19 mouse cellular contexts compared by ENCODE assay signal in genomic region chr5:21810924-21811323, GRCm38 (mm10). TPM values are rescaled to one million over a fixed set of nuclear protein-coding genes. Genes with fewer than 3 reads are reported as not detected.
"Had no signal": no experiment of that assay in that cellular context is flagged by ENCODE, and none has a peak within 500 bp of the region (broad histone marks: within the 10 kb centered on the region; RNA-seq: fewer than 3 reads in every experiment).

No protein-coding gene starts in this region.

- H3K27ac ChIP-seq: liver, embryonic 14.5 days; midbrain, embryonic 10.5 days; midbrain, embryonic 12.5 days; neural tube, embryonic 13.5 days; neural tube, embryonic 15.5 days; stomach, embryonic 15.5 days had no signal

- ATAC-seq: midbrain, embryonic 16.5 days had no signal

- H3K27me3 ChIP-seq: midbrain, embryonic 12.5 days; neural tube, embryonic 13.5 days; neural tube, embryonic 15.5 days; stomach, embryonic 15.5 days had no signal

- H3K4me1 ChIP-seq: midbrain, embryonic 10.5 days; midbrain, embryonic 12.5 days; neural tube, embryonic 13.5 days; neural tube, embryonic 15.5 days; stomach, embryonic 15.5 days had no signal

- DNase-seq: lung, adult 18-20 months; lung, embryonic 14.5 days; lung, postnatal 10 days; lung, postnatal 4 days; midbrain, embryonic 14.5 days; right cerebral cortex, postnatal 14 days; thymus, adult 18-20 months; thymus, postnatal 14 days; thymus, postnatal 4 days had no signal

- H3K4me2 ChIP-seq: lung, embryonic 14.5 days; midbrain, embryonic 12.5 days; neural tube, embryonic 13.5 days; neural tube, embryonic 15.5 days; stomach, embryonic 15.5 days had no signal

- H3K9me3 ChIP-seq: midbrain, embryonic 10.5 days; midbrain, embryonic 12.5 days; neural tube, embryonic 13.5 days; neural tube, embryonic 15.5 days; stomach, embryonic 15.5 days had no signal

- H3K36me3 ChIP-seq: midbrain, embryonic 10.5 days; midbrain, embryonic 12.5 days; neural tube, embryonic 13.5 days; neural tube, embryonic 15.5 days; stomach, embryonic 15.5 days had no signal

- H3K9ac ChIP-seq: liver, embryonic 14.5 days; lung, embryonic 14.5 days; midbrain, embryonic 12.5 days; neural tube, embryonic 13.5 days; neural tube, embryonic 15.5 days; stomach, embryonic 15.5 days had no signal

- H3K4me3 ChIP-seq: midbrain, embryonic 10.5 days; midbrain, embryonic 12.5 days; myocyte; neural tube, embryonic 13.5 days; neural tube, embryonic 15.5 days; stomach, embryonic 15.5 days had no signal

RNA-seq across cellular contexts. Expression of gene Slc26a5, which starts 54.5 kb away (rescaled TPM):
- polyA plus RNA-seq: liver, embryonic 14.5 days; liver, embryonic 16.5 days; myocyte; neural tube, embryonic 13.5 days; spleen, adult 2 months; stomach, embryonic 15.5 days had no signal
